Mouse (Mus musculus) forebrain, embryonic 11.5 days (tissue): ENCODE results near the gene Prr29. TPM values are rescaled to one million over a fixed set of nuclear protein-coding genes. Genes with fewer than 3 reads are reported as not detected.

ENCODE experiments used
- ATAC-seq: fragments of 200-750 bp; cut with Nextera tagmentation; replicated peaks from 2 replicates; pipeline ENCODE4 v1.8.0; 2017; ENCODE audit warnings: moderate TSS enrichment; ENCODE audit not compliant: low FRiP score
- DNase-seq: peaks from one replicate; pipeline ENCODE4 v3.0.0-alpha.2; 2017; ENCODE audit warnings: low spot score
- H3K27ac ChIP-seq: fragments of 300-500 bp; sonication (generic); 2 replicates; pipeline ENCODE4 v1.5.1; 2014; ENCODE audit warnings: low read depth, low read length
- H3K27me3 ChIP-seq: fragments of 300-500 bp; sonication (generic); 2 replicates; pipeline ENCODE4 v1.6.1; 2014; ENCODE audit warnings: mild to moderate bottlenecking, low read length, mixed read lengths; ENCODE audit not compliant: control insufficient read depth, insufficient read depth
- H3K36me3 ChIP-seq: fragments of 300-500 bp; sonication (generic); 2 replicates; pipeline ENCODE4 v1.6.1; 2014; ENCODE audit warnings: mild to moderate bottlenecking, low read length, moderate library complexity, mixed read lengths; ENCODE audit not compliant: control insufficient read depth, insufficient read depth
- H3K4me1 ChIP-seq: fragments of 300-500 bp; sonication (generic); replicated peaks from 2 replicates; pipeline ENCODE4 v1.6.1; 2014; ENCODE audit warnings: low read length, mixed read lengths; ENCODE audit not compliant: control insufficient read depth, insufficient read depth
- H3K4me2 ChIP-seq: fragments of 300-500 bp; sonication (generic); 2 replicates; pipeline ENCODE4 v1.6.1; 2014; ENCODE audit warnings: low read depth, mild to moderate bottlenecking, low read length, moderate library complexity, mixed read lengths; ENCODE audit not compliant: severe bottlenecking
- H3K4me3 ChIP-seq: fragments of 300-500 bp; sonication (generic); 2 replicates; pipeline ENCODE4 v1.5.1; 2014; ENCODE audit warnings: low read depth, low read length
- H3K9ac ChIP-seq: fragments of 300-500 bp; sonication (generic); 2 replicates; pipeline ENCODE4 v1.6.1; 2014; ENCODE audit warnings: low read length
- H3K9me3 ChIP-seq: fragments of 300-500 bp; sonication (generic); 2 replicates; pipeline ENCODE4 v1.6.1; 2016; ENCODE audit warnings: low read length, mixed read lengths; ENCODE audit not compliant: control insufficient read depth
- WGBS: fragments of 180-500 bp; shearing (Covaris S2); extraction: QIAGEN DNeasy Blood & Tissue Kit; methylation state at CpG from one replicate; pipeline ENCODE4 v1.1.7; 2014; 5-methylcytosine and 5-hydroxymethylcytosine counted together
- polyA plus RNA-seq: library from polyadenylated mRNA; unstranded; fragments of >200 nt; fragmentation: Nextera tagmentation; extraction: Ambion mirVana; gene quantifications from 2 replicates; pipeline ENCODE4 v1.2.1, GENCODE M21; 2014

The Prr29 gene
- polyA plus RNA-seq, 1 experiment from 2014 or later, result not detected

DNA sequence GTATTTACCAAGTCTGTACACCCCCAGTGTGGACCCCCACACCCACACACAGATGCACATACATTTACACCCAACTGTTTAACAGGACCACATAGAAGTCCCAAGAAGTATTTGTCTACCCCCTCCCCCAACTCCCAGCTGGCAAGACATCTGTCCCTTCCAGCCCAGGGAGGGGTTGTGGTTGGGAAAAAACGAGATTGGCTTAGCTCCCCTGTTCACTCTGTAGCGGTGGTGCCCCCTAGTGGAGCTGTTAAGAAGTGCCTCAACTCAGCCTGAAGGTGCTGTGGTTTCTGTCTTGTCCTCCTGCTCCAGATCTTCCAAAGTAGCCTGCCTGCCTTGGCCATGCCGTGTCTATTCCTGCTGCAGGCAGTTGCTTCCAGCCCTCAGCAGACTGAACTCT is 1.0 kb downstream of the Prr29 start:
- ATAC-seq (0 out of 2 replicates have a peak, but pooled peaks have one; percentile 18), DNase-seq (peak; percentile 85)
- Histone ChIP-seq H3K9me3 (no peaks in the 10 kb centered on the region), H3K4me2 (no peak overlapping the region), H3K27me3 (no peaks in the 10 kb centered on the region), H3K9ac (no peak overlapping the region), H3K4me3 (no peak overlapping the region), H3K36me3 (no peaks in the 10 kb centered on the region), H3K27ac (no peak overlapping the region), H3K4me1 (0 out of 2 replicates have a peak, but pooled peaks cover 3% of the 10 kb centered on the region)
- WGBS, result 12% methylated on average over 3 of the region's 3 CpGs

DNA sequence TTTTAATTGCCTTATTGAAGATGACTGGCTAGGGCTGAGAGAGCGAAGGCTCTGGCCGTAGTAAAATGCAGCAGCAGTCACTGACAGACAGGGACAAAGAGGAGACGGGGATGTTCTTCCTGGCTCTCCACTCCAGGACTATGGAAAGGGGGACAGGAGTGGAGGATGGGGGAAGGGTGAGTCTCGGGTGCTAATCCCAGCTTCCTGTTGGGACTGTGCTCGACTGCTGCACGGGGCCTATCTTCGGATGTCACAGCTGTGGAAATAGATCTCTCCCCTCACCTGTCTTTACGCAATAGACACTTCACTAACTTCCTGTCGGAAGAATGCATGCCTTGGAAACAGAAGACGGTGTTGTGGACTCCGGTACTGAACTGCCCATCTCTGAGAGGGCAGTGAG is 8.7 kb downstream of the Prr29 start:
- no peak overlapping the region for H3K4me3 ChIP-seq
- H3K36me3 ChIP-seq, result no peaks in the 10 kb centered on the region
- no peak overlapping the region for H3K9ac ChIP-seq
- DNase-seq (no peak), ATAC-seq (no peak)
- no peaks in the 10 kb centered on the region for H3K9me3 ChIP-seq
- H3K4me2 ChIP-seq, result no peak overlapping the region
- no peaks in the 10 kb centered on the region for H3K27me3 ChIP-seq
- H3K4me1 ChIP-seq, result no peaks in the 10 kb centered on the region
- 57% methylated on average over 11 of the region's 11 CpGs for WGBS
- H3K27ac ChIP-seq, result no peak overlapping the region

DNA sequence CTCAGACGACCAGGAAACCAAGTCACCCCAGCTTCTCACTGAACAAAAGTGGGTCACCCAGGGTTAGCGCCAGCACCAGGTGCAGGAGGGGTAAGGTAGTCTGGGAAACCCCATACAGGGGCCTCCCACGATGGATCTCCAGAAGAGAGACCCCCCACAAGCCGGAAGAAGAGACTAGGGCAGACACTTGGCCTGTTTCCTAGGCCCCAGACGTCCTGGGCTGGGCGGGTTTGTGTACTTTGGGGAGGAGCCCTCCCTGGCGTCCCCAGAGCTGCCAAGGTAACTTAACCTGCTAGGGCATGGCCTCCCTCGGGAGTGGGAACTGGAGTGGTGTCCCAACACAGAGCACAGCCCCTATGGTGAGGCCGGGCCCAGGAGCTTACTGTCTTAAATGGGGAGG is 9.3 kb downstream of the Prr29 start:
- Histone ChIP-seq H3K9me3 (no peaks in the 10 kb centered on the region), H3K4me3 (no peak overlapping the region), H3K4me2 (no peak overlapping the region), H3K9ac (no peak overlapping the region), H3K36me3 (no peaks in the 10 kb centered on the region), H3K27me3 (no peaks in the 10 kb centered on the region), H3K4me1 (no peaks in the 10 kb centered on the region), H3K27ac (no peak overlapping the region)
- ATAC-seq (no peak), DNase-seq (no peak)
- WGBS, result 54% methylated on average over 9 of the region's 9 CpGs

DNA sequence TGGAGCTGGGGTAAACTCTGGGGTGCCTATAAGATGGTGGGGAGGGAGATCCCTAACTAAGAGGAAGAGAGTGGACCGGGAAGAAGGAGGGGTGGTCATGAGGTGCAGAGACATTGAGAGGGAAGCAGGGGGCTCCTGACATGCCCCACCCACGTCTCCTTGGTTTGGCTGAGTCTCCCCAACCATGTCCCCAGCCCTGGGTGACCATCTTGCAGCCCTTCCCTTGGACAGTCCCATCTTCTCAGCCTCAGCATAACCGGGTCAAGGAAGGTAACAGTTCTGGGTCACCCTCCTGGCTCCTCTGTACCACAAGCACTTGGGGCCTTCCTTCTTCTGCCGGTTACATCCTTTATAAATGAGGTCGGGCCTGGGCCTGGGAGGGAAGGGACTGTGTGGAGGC is 9.7 kb downstream of the Prr29 start:
- H3K4me3 ChIP-seq, result no peak overlapping the region
- no peaks in the 10 kb centered on the region for H3K9me3 ChIP-seq
- 68% methylated on average over 5 of the region's 5 CpGs for WGBS
- no peak for ATAC-seq
- H3K27ac ChIP-seq, result no peak overlapping the region
- no peak for DNase-seq
- no peaks in the 10 kb centered on the region for H3K27me3 ChIP-seq
- no peak overlapping the region for H3K9ac ChIP-seq
- no peaks in the 10 kb centered on the region for H3K4me1 ChIP-seq
- H3K36me3 ChIP-seq, result no peaks in the 10 kb centered on the region
- no peak overlapping the region for H3K4me2 ChIP-seq

DNA sequence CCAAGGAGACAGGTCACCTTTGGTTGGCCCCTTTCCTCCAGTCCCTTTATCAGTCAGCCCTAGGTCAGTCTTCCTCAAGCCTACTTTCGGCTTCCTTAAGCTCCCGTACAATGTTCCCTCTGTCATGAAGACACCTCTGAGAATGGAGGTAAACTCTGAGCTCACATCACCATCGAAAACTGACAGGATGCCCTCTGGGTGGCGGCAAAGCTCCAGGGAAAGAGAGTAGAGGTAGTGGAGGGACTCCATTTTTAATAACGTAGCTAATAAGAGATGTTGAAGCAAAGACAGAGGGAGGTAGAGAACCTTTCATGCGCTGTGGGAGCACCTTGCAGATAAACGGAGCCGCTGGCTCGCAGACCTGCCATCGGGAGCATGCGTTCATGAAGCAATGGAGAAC is 15.7 kb downstream of the Prr29 start:
- Histone ChIP-seq H3K4me3 (no peak overlapping the region), H3K4me1 (no peaks in the 10 kb centered on the region), H3K27ac (no peak overlapping the region), H3K9ac (no peak overlapping the region), H3K9me3 (no peaks in the 10 kb centered on the region), H3K4me2 (no peak overlapping the region), H3K36me3 (no peaks in the 10 kb centered on the region), H3K27me3 (no peaks in the 10 kb centered on the region)
- 84% methylated on average over 11 of the region's 11 CpGs for WGBS
- ATAC-seq, result no peak
- no peak for DNase-seq

DNA sequence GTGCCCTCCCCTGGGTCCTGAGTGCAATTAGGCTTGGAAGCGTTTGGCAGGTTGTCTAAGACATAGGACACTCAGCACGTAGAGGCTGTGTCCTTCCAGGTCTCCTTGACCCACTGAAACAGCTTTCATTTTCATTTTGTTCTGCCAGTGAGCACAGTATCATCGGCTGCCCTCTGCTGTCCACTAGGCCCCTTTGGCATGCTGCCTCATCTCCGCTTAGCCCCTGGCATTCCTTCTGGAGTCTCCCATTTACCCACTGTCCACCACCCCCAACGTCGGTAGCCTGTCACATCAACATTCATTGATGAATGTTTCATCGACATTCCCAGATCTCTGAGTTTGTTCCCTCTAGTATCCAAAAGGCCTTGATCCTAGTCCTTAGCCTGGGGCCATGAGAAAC is 16.6 kb downstream of the Prr29 start:
- H3K27ac ChIP-seq, result no peak overlapping the region
- no peaks in the 10 kb centered on the region for H3K27me3 ChIP-seq
- no peaks in the 10 kb centered on the region for H3K9me3 ChIP-seq
- no peaks in the 10 kb centered on the region for H3K4me1 ChIP-seq
- H3K36me3 ChIP-seq, result no peaks in the 10 kb centered on the region
- H3K9ac ChIP-seq, result no peak overlapping the region
- H3K4me3 ChIP-seq, result no peak overlapping the region
- DNase-seq (no peak), ATAC-seq (no peak)
- 86% methylated on average over 7 of the region's 7 CpGs for WGBS
- H3K4me2 ChIP-seq, result no peak overlapping the region

DNA sequence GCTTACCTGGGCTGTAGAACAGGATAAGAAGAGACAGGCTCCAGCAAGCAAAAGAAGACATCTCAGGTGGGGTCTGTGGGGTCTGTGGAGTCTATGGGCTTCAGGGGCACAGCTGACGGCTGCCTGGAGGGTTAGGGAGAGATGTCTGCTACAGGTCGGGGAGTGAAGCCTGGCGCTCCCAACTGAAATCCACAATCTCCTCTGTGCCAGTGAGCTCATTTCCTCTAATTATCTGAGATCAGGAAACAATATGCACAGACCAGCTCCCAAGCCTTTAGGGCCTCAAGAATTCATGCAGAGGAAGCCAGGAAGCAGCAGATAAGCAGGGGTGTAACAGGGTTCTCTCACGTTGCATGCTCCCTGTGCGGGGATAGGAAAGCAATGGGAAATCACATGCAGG is 17.2 kb downstream of the Prr29 start:
- ATAC-seq, result no peak
- 77% methylated on average over 5 of the region's 5 CpGs for WGBS
- H3K36me3 ChIP-seq, result no peaks in the 10 kb centered on the region
- no peak for DNase-seq
- H3K4me2 ChIP-seq, result no peak overlapping the region
- H3K9ac ChIP-seq, result no peak overlapping the region; the same call in 1 of the 2 replicates
- H3K4me3 ChIP-seq, result no peak overlapping the region
- H3K27ac ChIP-seq, result no peak overlapping the region
- H3K27me3 ChIP-seq, result no peaks in the 10 kb centered on the region
- no peaks in the 10 kb centered on the region for H3K4me1 ChIP-seq
- no peaks in the 10 kb centered on the region for H3K9me3 ChIP-seq

DNA sequence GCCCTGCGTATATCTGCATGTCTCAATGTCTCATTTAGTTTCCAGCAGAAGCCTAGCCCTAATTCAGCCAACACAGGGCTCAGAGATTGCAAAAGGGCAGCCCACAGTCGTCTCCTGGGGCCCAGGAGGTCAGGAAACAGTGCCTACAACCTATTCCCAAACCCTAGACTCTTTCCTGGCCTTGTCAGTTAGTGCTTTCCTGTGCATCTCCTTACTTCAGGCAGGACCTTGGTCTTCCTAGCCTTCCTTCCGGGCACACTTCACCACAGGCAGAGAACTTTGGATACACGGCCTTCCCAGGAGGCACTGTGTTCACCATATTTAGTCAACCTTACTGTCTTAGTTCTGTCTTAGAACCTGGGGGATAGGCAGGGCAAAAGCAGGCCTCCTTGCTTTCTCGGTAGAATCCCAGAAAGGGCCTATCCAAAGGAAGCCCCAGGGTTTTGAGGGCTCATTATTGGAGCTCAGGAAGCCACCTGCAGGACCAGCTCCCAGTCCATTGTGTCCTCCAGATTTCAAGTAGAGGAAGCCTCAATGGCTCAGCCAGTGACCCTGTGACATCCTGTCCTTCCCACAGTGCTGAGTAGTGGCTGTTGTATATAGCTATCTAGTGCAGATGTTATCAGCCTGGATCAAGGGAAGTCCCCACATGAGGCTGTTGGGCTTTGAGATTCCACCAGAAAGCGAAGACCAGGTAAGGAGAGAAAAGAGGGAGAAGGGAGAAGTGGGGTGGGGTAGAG is 17.9 kb downstream of the Prr29 start:
- DNase-seq (no peak), ATAC-seq (no peak)
- Histone ChIP-seq H3K4me3 (no peak overlapping the region), H3K27me3 (no peaks in the 10 kb centered on the region), H3K36me3 (no peaks in the 10 kb centered on the region), H3K27ac (no peak overlapping the region), H3K9me3 (no peaks in the 10 kb centered on the region), H3K9ac (no peak overlapping the region), H3K4me2 (no peak overlapping the region), H3K4me1 (no peaks in the 10 kb centered on the region)
- 80% methylated on average over 6 of the region's 6 CpGs for WGBS

DNA sequence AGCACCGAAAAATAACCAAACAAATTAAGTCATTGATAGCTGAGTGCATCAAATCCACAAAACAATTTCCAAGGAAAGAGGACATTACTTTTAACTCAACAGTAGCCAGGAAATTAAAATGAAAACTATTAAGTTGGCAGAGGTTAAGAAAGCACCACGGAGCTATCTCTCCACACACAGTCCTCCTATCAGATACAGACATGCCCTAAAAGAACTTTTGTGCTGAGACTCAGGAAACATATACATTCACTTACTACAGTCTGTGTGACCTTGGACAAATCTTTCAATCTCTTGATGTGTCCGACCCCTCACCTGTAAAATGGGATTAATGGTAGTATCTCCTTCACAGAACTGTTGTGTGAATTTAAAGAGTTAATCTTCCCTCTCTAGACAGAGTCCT is 21.1 kb downstream of the Prr29 start:
- no peak overlapping the region for H3K27ac ChIP-seq
- H3K9ac ChIP-seq, result no peak overlapping the region
- no peaks in the 10 kb centered on the region for H3K36me3 ChIP-seq
- WGBS, result 91% methylated on average over 3 of the region's 3 CpGs
- H3K4me1 ChIP-seq, result no peaks in the 10 kb centered on the region
- H3K4me2 ChIP-seq, result no peak overlapping the region
- no peak for ATAC-seq
- no peak for DNase-seq
- H3K27me3 ChIP-seq, result no peaks in the 10 kb centered on the region
- no peaks in the 10 kb centered on the region for H3K9me3 ChIP-seq
- no peak overlapping the region for H3K4me3 ChIP-seq
